Mouse (Mus musculus): ENCODE data around the gene Nos1ap.

- no peak for TF ChIP-seq EP300 (optimal IDR thresholded peaks at IDR 0.05)
- no peak for TF ChIP-seq CTCF (IDR thresholded peaks at IDR 0.05; ENCODE audit: low read depth)
Measured at GRCm38 (mm10) chr1:170440367-170440766, 149.3 kb downstream of the Nos1ap start.
